ENCODE assay signal across 23 mouse cellular contexts in genomic region chr6:99711576-99712101, GRCm38 (mm10). TPM values are rescaled to one million over a fixed set of nuclear protein-coding genes. Genes with fewer than 3 reads are reported as not detected.
DNase-seq lines count a peak whose midpoint lies in the region; ATAC-seq and TF ChIP-seq lines count a peak whose summit lies in the region.
"Had no signal": no experiment of that assay in that cellular context is flagged by ENCODE, and none has a peak within 500 bp of the region (broad histone marks: within the 10 kb centered on the region; RNA-seq: fewer than 3 reads in every experiment).

No protein-coding gene starts in this region.

- no peak overlapping the region for H3K27ac ChIP-seq in midbrain, embryonic 11.5 days (ENCODE audit: low read depth, low read length)
- no peak overlapping the region for H3K27ac ChIP-seq in midbrain, postnatal 0 days (ENCODE audit: low read depth, low read length)
- no peak overlapping the region for H3K27ac ChIP-seq in intestine, embryonic 16.5 days (ENCODE audit: low read length)
- H3K27ac ChIP-seq: embryonic facial prominence, embryonic 13.5 days; forebrain, embryonic 12.5 days; heart, embryonic 13.5 days; hindbrain, embryonic 15.5 days had no signal

- H3K4me1 ChIP-seq in midbrain, embryonic 11.5 days (ENCODE audit: control insufficient read depth, insufficient read depth, low read length) = no peaks in the 10 kb centered on the region
- no peaks in the 10 kb centered on the region for H3K4me1 ChIP-seq in midbrain, postnatal 0 days (ENCODE audit: insufficient read depth, low read length)
- peaks cover 4% of the 10 kb centered on the region; the same call in 1 of the 2 replicates for H3K4me1 ChIP-seq in intestine, embryonic 16.5 days (ENCODE audit: control insufficient read depth, insufficient read depth, low read length)
- H3K4me1 ChIP-seq: embryonic facial prominence, embryonic 13.5 days; forebrain, embryonic 12.5 days; heart, embryonic 13.5 days; hindbrain, embryonic 15.5 days had no signal

- 82% methylated on average over 11 of the region's 11 CpGs for WGBS in midbrain, embryonic 11.5 days
- WGBS in midbrain, postnatal 0 days = 75% methylated on average over 11 of the region's 11 CpGs
- WGBS in intestine, embryonic 16.5 days = 56% methylated on average over 11 of the region's 11 CpGs

- no peak overlapping the region for H3K9ac ChIP-seq in midbrain, embryonic 11.5 days (ENCODE audit: low read length)
- no peak overlapping the region for H3K9ac ChIP-seq in midbrain, postnatal 0 days (replicated peaks; ENCODE audit: low read length, poor library complexity, severe bottlenecking)
- no peak overlapping the region for H3K9ac ChIP-seq in intestine, embryonic 16.5 days (ENCODE audit: low read depth, low read length)
- H3K9ac ChIP-seq: embryonic facial prominence, embryonic 13.5 days; forebrain, embryonic 12.5 days; heart, embryonic 13.5 days; hindbrain, embryonic 15.5 days had no signal

- TF ChIP-seq CTCF in midbrain, postnatal 0 days (IDR thresholded peaks at IDR 0.05) = no peak

- peak; percentile 14 for DNase-seq in midbrain, embryonic 11.5 days (ENCODE audit: low spot score, missing footprints)
- no peak for DNase-seq in midbrain, postnatal 0 days (ENCODE audit: low spot score)
- DNase-seq in R1 (ENCODE audit: low read depth, low spot score) = peak; percentile 50
- no peak for DNase-seq in spleen, adult 12 weeks (ENCODE audit: low spot score)
- no peak for DNase-seq in layer of hippocampus, postnatal 36 days
- DNase-seq: adrenal gland, adult 2 months; adrenal gland, postnatal 25 days; cerebellum, adult 11 months; cerebellum, adult 8-10 months; cerebellum, postnatal 25 days; gastrocnemius, postnatal 14 days; heart, postnatal 36 days had no signal

- ATAC-seq in midbrain, embryonic 11.5 days (ENCODE audit: low FRiP score) = no peak
- ATAC-seq in midbrain, postnatal 0 days (ENCODE audit: low FRiP score) = no peak
- peak; percentile 65 for ATAC-seq in intestine, embryonic 16.5 days
- ATAC-seq: forebrain, embryonic 16.5 days had no signal

- no peaks in the 10 kb centered on the region for H3K36me3 ChIP-seq in midbrain, embryonic 11.5 days (ENCODE audit: control insufficient read depth, insufficient read depth, low read length)
- no peaks in the 10 kb centered on the region for H3K36me3 ChIP-seq in midbrain, postnatal 0 days (ENCODE audit: insufficient read depth, low read length)
- H3K36me3 ChIP-seq in intestine, embryonic 16.5 days (ENCODE audit: control insufficient read depth, insufficient read depth, low read length) = no peaks in the 10 kb centered on the region
- H3K36me3 ChIP-seq: embryonic facial prominence, embryonic 13.5 days; forebrain, embryonic 12.5 days; heart, embryonic 13.5 days; hindbrain, embryonic 15.5 days had no signal

- no peak overlapping the region for H3K4me3 ChIP-seq in midbrain, embryonic 11.5 days (ENCODE audit: low read depth, low read length)
- H3K4me3 ChIP-seq in midbrain, postnatal 0 days (ENCODE audit: low read depth, low read length) = no peak overlapping the region
- no peak overlapping the region for H3K4me3 ChIP-seq in intestine, embryonic 16.5 days (ENCODE audit: low read length)
- H3K4me3 ChIP-seq: embryonic facial prominence, embryonic 13.5 days; forebrain, embryonic 12.5 days; heart, embryonic 13.5 days; hindbrain, embryonic 15.5 days had no signal

- H3K27me3 ChIP-seq in midbrain, embryonic 11.5 days (ENCODE audit: control insufficient read depth, insufficient read depth, low read length) = no peaks in the 10 kb centered on the region
- no peaks in the 10 kb centered on the region for H3K27me3 ChIP-seq in midbrain, postnatal 0 days (ENCODE audit: insufficient read depth, low read length)
- H3K27me3 ChIP-seq in intestine, embryonic 16.5 days (replicated peaks; ENCODE audit: control insufficient read depth, insufficient read depth, low read length) = no peaks in the 10 kb centered on the region
- H3K27me3 ChIP-seq: forebrain, embryonic 12.5 days had no signal

- no peak overlapping the region for H3K4me2 ChIP-seq in midbrain, embryonic 11.5 days
- H3K4me2 ChIP-seq in midbrain, postnatal 0 days (ENCODE audit: low read depth, low read length, poor library complexity, severe bottlenecking) = no peak overlapping the region
- H3K4me2 ChIP-seq in intestine, embryonic 16.5 days (ENCODE audit: low read depth, low read length) = no peak overlapping the region
- H3K4me2 ChIP-seq: embryonic facial prominence, embryonic 13.5 days; forebrain, embryonic 12.5 days; heart, embryonic 13.5 days; hindbrain, embryonic 15.5 days had no signal

- H3K9me3 ChIP-seq in midbrain, embryonic 11.5 days (ENCODE audit: control insufficient read depth, low read length) = no peaks in the 10 kb centered on the region
- H3K9me3 ChIP-seq in midbrain, postnatal 0 days (ENCODE audit: low read length) = no peaks in the 10 kb centered on the region
- no peaks in the 10 kb centered on the region for H3K9me3 ChIP-seq in intestine, embryonic 16.5 days (ENCODE audit: control insufficient read depth, low read length)
- H3K9me3 ChIP-seq: embryonic facial prominence, embryonic 13.5 days; forebrain, embryonic 12.5 days; heart, embryonic 13.5 days; hindbrain, embryonic 15.5 days had no signal

RNA-seq across cellular contexts. Expression of gene Prok2, which starts 14.6 kb away (rescaled TPM):
- polyA plus RNA-seq in midbrain, embryonic 11.5 days (2014; fragmentation: Nextera tagmentation; extraction: Ambion mirVana) = not detected in 2 replicates
- total RNA-seq in midbrain, postnatal 0 days (2014; rRNA removed) = 0.27 TPM in 1 of 2 replicates, not detected in the other
- 0.82 and 1.3 TPM in 2 replicates for polyA plus RNA-seq in midbrain, postnatal 0 days (2015; fragmentation: Nextera tagmentation; extraction: Ambion mirVana)
- polyA plus RNA-seq in intestine, embryonic 16.5 days (2015; fragmentation: Nextera tagmentation; extraction: Ambion mirVana) = not detected in 2 replicates
- 1 to 10 TPM in 1 of 2 experiments, under 1 TPM in 1; 0.85 to 1.1 TPM for total RNA-seq in layer of hippocampus, postnatal 36 days (2021)
- total RNA-seq: adrenal gland, adult 2 months; adrenal gland, postnatal 25 days; gastrocnemius, adult 18-20 months; gastrocnemius, postnatal 14 days; heart, postnatal 36 days; MEL had no signal
- polyA plus RNA-seq: adrenal gland, adult 2 months; gonadal fat pad, adult 2 months; heart, embryonic 13.5 days; heart, postnatal 0 days; hindbrain, embryonic 11.5 days had no signal

RNA-seq across cellular contexts. Expression of gene Gpr27, which starts 19.2 kb away (rescaled TPM):
- polyA plus RNA-seq in midbrain, embryonic 11.5 days (2014; fragmentation: Nextera tagmentation; extraction: Ambion mirVana) = 3.0 and 3.8 TPM in 2 replicates
- total RNA-seq in midbrain, postnatal 0 days (2014; rRNA removed) = 110 and 114 TPM in 2 replicates
- polyA plus RNA-seq in midbrain, postnatal 0 days (2015; fragmentation: Nextera tagmentation; extraction: Ambion mirVana) = 26.0 and 27.8 TPM in 2 replicates
- 1.2 TPM in 2 replicates for polyA plus RNA-seq in intestine, embryonic 16.5 days (2015; fragmentation: Nextera tagmentation; extraction: Ambion mirVana)
- 10 to 100 TPM; 61.0 to 64.1 TPM for total RNA-seq in layer of hippocampus, postnatal 36 days (2021)
- total RNA-seq: MEL had no signal

RNA-seq across cellular contexts. Expression of gene Gm20696, which starts 45.0 kb away (rescaled TPM):
- polyA plus RNA-seq in midbrain, embryonic 11.5 days (2014; fragmentation: Nextera tagmentation; extraction: Ambion mirVana) = 2.5 and 3.4 TPM in 2 replicates
- 1.1 and 2.5 TPM in 2 replicates for total RNA-seq in midbrain, postnatal 0 days (2014; rRNA removed)
- 1.3 and 2.9 TPM in 2 replicates for polyA plus RNA-seq in midbrain, postnatal 0 days (2015; fragmentation: Nextera tagmentation; extraction: Ambion mirVana)
- 1.7 and 2.4 TPM in 2 replicates for polyA plus RNA-seq in intestine, embryonic 16.5 days (2015; fragmentation: Nextera tagmentation; extraction: Ambion mirVana)
- 10 to 100 TPM in 1 of 2 experiments, 1 to 10 TPM in 1; 4.9 to 10.1 TPM for total RNA-seq in layer of hippocampus, postnatal 36 days (2021)

RNA-seq across cellular contexts. Expression of gene Eif4e3, which starts 45.1 kb away (rescaled TPM):
- polyA plus RNA-seq in midbrain, embryonic 11.5 days (2014; fragmentation: Nextera tagmentation; extraction: Ambion mirVana) = 16.2 and 17.5 TPM in 2 replicates
- total RNA-seq in midbrain, postnatal 0 days (2014; rRNA removed) = 8.4 and 10.6 TPM in 2 replicates
- polyA plus RNA-seq in midbrain, postnatal 0 days (2015; fragmentation: Nextera tagmentation; extraction: Ambion mirVana) = 5.4 and 5.5 TPM in 2 replicates
- 9.0 and 10.1 TPM in 2 replicates for polyA plus RNA-seq in intestine, embryonic 16.5 days (2015; fragmentation: Nextera tagmentation; extraction: Ambion mirVana)
- total RNA-seq in layer of hippocampus, postnatal 36 days (2021) = 10 to 100 TPM; 23.5 to 25.5 TPM
- total RNA-seq: MEL had no signal

Comparison
In these comparisons a context has a peak if more than half of its experiments do, and no peak if none do; other contexts are left out.
1. DNase-seq: peak in midbrain, embryonic 11.5 days (single experiment) and R1 (single experiment); none in midbrain, postnatal 0 days (single experiment), spleen, adult 12 weeks (single experiment) and layer of hippocampus, postnatal 36 days (0 of 2).